Comparison of ENCODE assay signal across 8 mouse cellular contexts in genomic region chr3:64039818-64040784, GRCm38 (mm10). TPM values are rescaled to one million over a fixed set of nuclear protein-coding genes. Genes with fewer than 3 reads are reported as not detected.
DNase-seq lines count a peak whose midpoint lies in the region; ATAC-seq lines count a peak whose summit lies in the region.

No protein-coding gene starts in this region.

- peak overlapping the region; percentile 61 for H3K4me2 ChIP-seq in lung, embryonic 15.5 days

- no peaks in the 10 kb centered on the region for H3K4me1 ChIP-seq in lung, embryonic 15.5 days

- peak overlapping the region; percentile 44 for H3K4me3 ChIP-seq in lung, embryonic 15.5 days

- 0 out of 2 replicates have a peak overlapping the region, but pooled peaks have one; percentile 30 for H3K27ac ChIP-seq in lung, embryonic 15.5 days

- peak; percentile 85 for DNase-seq in MN1 (ENCODE audit: low spot score)
- DNase-seq in cerebellum, adult 8-10 months: peak; percentile 85
- DNase-seq in layer of hippocampus, adult 9-10 months (ENCODE audit: low spot score): peak; percentile 83
- DNase-seq in retina, adult 2 months (ENCODE audit: low read depth, low spot score): peak; percentile 77
- DNase-seq in thymus, postnatal 4 days: peak; percentile 79

- no peaks in the 10 kb centered on the region for H3K36me3 ChIP-seq in lung, embryonic 15.5 days

- no peaks in the 10 kb centered on the region for H3K27me3 ChIP-seq in lung, embryonic 15.5 days

- WGBS in lung, embryonic 15.5 days: 10% methylated on average over 25 of the region's 25 CpGs

- H3K9me3 ChIP-seq in lung, embryonic 15.5 days: no peaks in the 10 kb centered on the region

- peak; percentile 97 for ATAC-seq in frontal cortex, adult (ENCODE audit: low TSS enrichment)
- peak; percentile 67 to 86 for ATAC-seq in hematopoietic stem cell, adult 5-6 weeks (replicated peaks in 1 of 2; ENCODE audit: insufficient read depth in 1 of 2, low FRiP score in 2 of 2, low TSS enrichment in 1 of 2, low read depth in 1 of 2, poor library complexity in 2 of 2, severe bottlenecking in 2 of 2)
- ATAC-seq in lung, embryonic 15.5 days (ENCODE audit: borderline replicate concordance, extremely low read depth, low FRiP score, low TSS enrichment): peak; percentile 83; the same call in 1 of the 2 replicates

- peak overlapping the region; percentile 36; the same call in 1 of the 2 replicates for H3K9ac ChIP-seq in lung, embryonic 15.5 days

RNA-seq across cellular contexts. Expression of gene Vmn2r1, which starts 41.2 kb away (rescaled TPM):
- total RNA-seq in hematopoietic stem cell, adult 5-6 weeks (2017): not detected in 2 replicates
- polyA plus RNA-seq in lung, embryonic 15.5 days (2015; fragmentation: Nextera tagmentation; extraction: Ambion mirVana): not detected in 2 replicates

Comparison
In these comparisons a context has a peak if more than half of its experiments do, and no peak if none do; other contexts are left out.
1. Peak in every context shown above with its lines: DNase-seq, ATAC-seq, H3K4me3 ChIP-seq and H3K27ac ChIP-seq.